Comparison of ENCODE assay signal across 9 mouse cellular contexts in genomic region chr13:112987991-112988390, GRCm38 (mm10). TPM values are rescaled to one million over a fixed set of nuclear protein-coding genes. Genes with fewer than 3 reads are reported as not detected.
DNase-seq lines count a peak whose midpoint lies in the region; ATAC-seq and TF ChIP-seq lines count a peak whose summit lies in the region.
"Had no signal": no experiment of that assay in that cellular context is flagged by ENCODE, and none has a peak within 500 bp of the region (broad histone marks: within the 10 kb centered on the region; RNA-seq: fewer than 3 reads in every experiment).

No protein-coding gene starts in this region.

- WGBS in neural tube, embryonic 12.5 days, result under 1% methylated on average over 39 of the region's 39 CpGs

- intact Hi-C loops in left cerebral cortex, postnatal 14 days (cut with DNase I), result loop anchor here (5.0 kb wide), 1 partner anchor 44 kb away; no protein-coding TSS in a partner anchor

- no peaks in the 10 kb centered on the region; the same call in 1 of the 2 replicates for H3K27me3 ChIP-seq in testis, adult 2 months (ENCODE audit: control insufficient read depth, insufficient read depth, low read length)
- peaks cover 76% of the 10 kb centered on the region for H3K27me3 ChIP-seq in neural tube, embryonic 12.5 days (replicated peaks)

- peak; percentile 49 for DNase-seq in embryo, embryonic 10.5 days (ENCODE audit: low spot score)
- DNase-seq in embryo, embryonic 11 days, result no peak
- DNase-seq in testis, postnatal 10 days (ENCODE audit: low spot score), result no peak
- DNase-seq in kidney, postnatal 10 days, result peak; percentile 55
- DNase-seq in urinary bladder, adult 2 months (ENCODE audit: low spot score), result no peak
- DNase-seq in left cerebral cortex, postnatal 14 days (ENCODE audit: low spot score in 2 of 2), result no peak

- no peak overlapping the region for H3K27ac ChIP-seq in testis, adult 2 months (ENCODE audit: control insufficient read depth, insufficient read depth, low read depth, low read length)
- H3K27ac ChIP-seq in neural tube, embryonic 12.5 days, result no peak overlapping the region
- H3K27ac ChIP-seq: macrophage had no signal

- H3K4me3 ChIP-seq in testis, adult 2 months (ENCODE audit: control insufficient read depth, low read depth, low read length), result peak overlapping the region; percentile 68
- H3K4me3 ChIP-seq in neural tube, embryonic 12.5 days, result peak overlapping the region; percentile 45

- peak; percentile 48 for ATAC-seq in neural tube, embryonic 12.5 days (ENCODE audit: low FRiP score, low read depth)

- H3K9me3 ChIP-seq in neural tube, embryonic 12.5 days, result no peaks in the 10 kb centered on the region

- TF ChIP-seq POLR2A in testis, adult 2 months (IDR thresholded peaks at IDR 0.05; ENCODE audit: control insufficient read depth, low read depth, low read length), result peak; percentile 4; the same call in 1 of the 2 replicates

- 0 out of 2 replicates have a peak overlapping the region, but pooled peaks have one; percentile 19 for H3K9ac ChIP-seq in neural tube, embryonic 12.5 days

- no peak for TF ChIP-seq CTCF in testis, adult 2 months (IDR thresholded peaks at IDR 0.05; ENCODE audit: control insufficient read depth, insufficient read depth, insufficient replicate concordance, low read depth, low read length)

- H3K36me3 ChIP-seq in testis, adult 2 months (ENCODE audit: control insufficient read depth, insufficient read depth, low read length), result no peaks in the 10 kb centered on the region
- no peaks in the 10 kb centered on the region for H3K36me3 ChIP-seq in neural tube, embryonic 12.5 days

- H3K4me2 ChIP-seq in neural tube, embryonic 12.5 days (replicated peaks), result peak overlapping the region; percentile 84

- H3K4me1 ChIP-seq in testis, adult 2 months (ENCODE audit: control insufficient read depth, insufficient read depth, low read length), result peaks cover 33% of the 10 kb centered on the region
- H3K4me1 ChIP-seq in neural tube, embryonic 12.5 days, result peaks cover 34% of the 10 kb centered on the region

RNA-seq across cellular contexts. Expression of gene Ccno, which starts 0.4 kb away (rescaled TPM):
- polyA plus RNA-seq in testis, adult 2 months (2012; rRNA removed), result 6.2 and 7.8 TPM in 2 replicates
- 0.17 and 0.32 TPM in 2 replicates for polyA plus RNA-seq in neural tube, embryonic 12.5 days (2016; fragmentation: Nextera tagmentation; extraction: Ambion mirVana)
- polyA plus RNA-seq in urinary bladder, adult 2 months (2012; rRNA removed), result 0.57 and 0.67 TPM in 2 replicates
- 1 to 10 TPM; 1.1 to 2.1 TPM for total RNA-seq in left cerebral cortex, postnatal 14 days (2021)
- polyA plus RNA-seq: macrophage had no signal

RNA-seq across cellular contexts. Expression of gene Mcidas, which starts 5.7 kb away (rescaled TPM):
- 0.12 TPM in 1 of 2 replicates, not detected in the other for polyA plus RNA-seq in testis, adult 2 months (2012; rRNA removed)
- 0.08 TPM in 1 of 2 replicates, not detected in the other for polyA plus RNA-seq in neural tube, embryonic 12.5 days (2016; fragmentation: Nextera tagmentation; extraction: Ambion mirVana)
- 0.14 and 0.25 TPM in 2 replicates for polyA plus RNA-seq in urinary bladder, adult 2 months (2012; rRNA removed)
- under 1 TPM; 0.20 to 0.36 TPM for total RNA-seq in left cerebral cortex, postnatal 14 days (2021)
- polyA plus RNA-seq: macrophage had no signal

RNA-seq across cellular contexts. Expression of gene Cdc20b, which starts 46.9 kb away (rescaled TPM):
- 7.5 and 15.4 TPM in 2 replicates for polyA plus RNA-seq in testis, adult 2 months (2012; rRNA removed)
- polyA plus RNA-seq in neural tube, embryonic 12.5 days (2016; fragmentation: Nextera tagmentation; extraction: Ambion mirVana), result not detected in 2 replicates
- not detected in 2 replicates for polyA plus RNA-seq in urinary bladder, adult 2 months (2012; rRNA removed)
- total RNA-seq in left cerebral cortex, postnatal 14 days (2021), result not detected
- polyA plus RNA-seq: macrophage had no signal

RNA-seq across cellular contexts. Expression of gene Gpx8, which starts 58.2 kb away (rescaled TPM):
- polyA plus RNA-seq in testis, adult 2 months (2012; rRNA removed), result 0.69 and 0.87 TPM in 2 replicates
- 91.5 and 93.3 TPM in 2 replicates for polyA plus RNA-seq in neural tube, embryonic 12.5 days (2016; fragmentation: Nextera tagmentation; extraction: Ambion mirVana)
- polyA plus RNA-seq in urinary bladder, adult 2 months (2012; rRNA removed), result 105 and 114 TPM in 2 replicates
- 10 to 100 TPM; 12.5 to 14.1 TPM for total RNA-seq in left cerebral cortex, postnatal 14 days (2021)
- polyA plus RNA-seq: macrophage had no signal

Comparison
In these comparisons a context has a peak if more than half of its experiments do, and no peak if none do; other contexts are left out.
1. DNase-seq: peak in embryo, embryonic 10.5 days (single experiment) and kidney, postnatal 10 days (single experiment); none in embryo, embryonic 11 days (single experiment), testis, postnatal 10 days (single experiment), urinary bladder, adult 2 months (single experiment) and left cerebral cortex, postnatal 14 days (0 of 2).